11 mouse cellular contexts compared by ENCODE assay signal in genomic region chr15:88978281-88979137, GRCm38 (mm10). TPM values are rescaled to one million over a fixed set of nuclear protein-coding genes. Genes with fewer than 3 reads are reported as not detected.
DNase-seq lines count a peak whose midpoint lies in the region; ATAC-seq lines count a peak whose summit lies in the region.
"Had no signal": no experiment of that assay in that cellular context is flagged by ENCODE, and none has a peak within 500 bp of the region (broad histone marks: within the 10 kb centered on the region; RNA-seq: fewer than 3 reads in every experiment).

Gene Mlc1, minus strand, starts transcription at chr15:88979007.

- WGBS in hindbrain, embryonic 10.5 days = 30% methylated on average over 10 of the region's 10 CpGs
- 45% methylated on average over 10 of the region's 10 CpGs for WGBS in neural tube, embryonic 11.5 days
- 80% methylated on average over 10 of the region's 10 CpGs for WGBS in kidney, embryonic 15.5 days
- WGBS in intestine, embryonic 16.5 days = 74% methylated on average over 10 of the region's 10 CpGs

- peak within 1 kb of the TSS; percentile 83 for H3K27ac ChIP-seq in hindbrain, embryonic 10.5 days
- peak within 1 kb of the TSS; percentile 11; the same call in 1 of the 2 replicates for H3K27ac ChIP-seq in neural tube, embryonic 11.5 days (ENCODE audit: low read depth, low read length)
- no peak within 1 kb of the TSS for H3K27ac ChIP-seq in kidney, embryonic 15.5 days
- H3K27ac ChIP-seq in intestine, embryonic 16.5 days (ENCODE audit: low read length) = no peak within 1 kb of the TSS
- H3K27ac ChIP-seq: limb, embryonic 12.5 days had no signal

- peak; percentile 81 for ATAC-seq in neural tube, embryonic 11.5 days (ENCODE audit: insufficient read depth, low FRiP score, low TSS enrichment)
- no peak for ATAC-seq in kidney, embryonic 15.5 days (replicated peaks; ENCODE audit: low FRiP score)
- no peak for ATAC-seq in intestine, embryonic 16.5 days

- DNase-seq in layer of hippocampus, adult 11-12 months (ENCODE audit: low spot score) = peak; percentile 35
- DNase-seq in layer of hippocampus, adult 9-10 months (ENCODE audit: low spot score) = no peak
- peak; percentile 77 for DNase-seq in hindbrain, embryonic 10.5 days (ENCODE audit: low spot score)
- DNase-seq in left cerebral cortex, postnatal 14 days (ENCODE audit: low spot score in 2 of 2) = peak; percentile 23 to 41
- DNase-seq in neural tube, embryonic 11.5 days (ENCODE audit: low spot score) = peak; percentile 63
- no peak for DNase-seq in kidney, adult 11 months
- DNase-seq: adrenal gland, postnatal 36 days; heart, adult 11 months had no signal

- peak within 1 kb of the TSS; percentile 34 for H3K4me3 ChIP-seq in hindbrain, embryonic 10.5 days
- no peak within 1 kb of the TSS for H3K4me3 ChIP-seq in neural tube, embryonic 11.5 days (ENCODE audit: low read depth, low read length)
- no peak within 1 kb of the TSS for H3K4me3 ChIP-seq in kidney, embryonic 15.5 days (replicated peaks)
- no peak within 1 kb of the TSS for H3K4me3 ChIP-seq in intestine, embryonic 16.5 days (ENCODE audit: low read length)
- H3K4me3 ChIP-seq: limb, embryonic 12.5 days had no signal

- no peaks in the 10 kb centered on the region for H3K36me3 ChIP-seq in hindbrain, embryonic 10.5 days
- H3K36me3 ChIP-seq in neural tube, embryonic 11.5 days (ENCODE audit: control insufficient read depth, insufficient read depth, low read length) = no peaks in the 10 kb centered on the region
- H3K36me3 ChIP-seq in kidney, embryonic 15.5 days = no peaks in the 10 kb centered on the region
- H3K36me3 ChIP-seq in intestine, embryonic 16.5 days (ENCODE audit: control insufficient read depth, insufficient read depth, low read length) = no peaks in the 10 kb centered on the region
- H3K36me3 ChIP-seq: limb, embryonic 12.5 days had no signal

- no peak within 1 kb of the TSS for H3K4me2 ChIP-seq in neural tube, embryonic 11.5 days (ENCODE audit: low read depth)
- H3K4me2 ChIP-seq in kidney, embryonic 15.5 days = no peak within 1 kb of the TSS
- no peak within 1 kb of the TSS for H3K4me2 ChIP-seq in intestine, embryonic 16.5 days (ENCODE audit: low read depth, low read length)
- H3K4me2 ChIP-seq: limb, embryonic 12.5 days had no signal

- 0 out of 2 replicates have a peak, but pooled peaks cover 6% of the 10 kb centered on the region for H3K9me3 ChIP-seq in hindbrain, embryonic 10.5 days
- H3K9me3 ChIP-seq in neural tube, embryonic 11.5 days (ENCODE audit: control insufficient read depth, low read length) = no peaks in the 10 kb centered on the region
- H3K9me3 ChIP-seq in kidney, embryonic 15.5 days (replicated peaks) = no peaks in the 10 kb centered on the region
- no peaks in the 10 kb centered on the region for H3K9me3 ChIP-seq in intestine, embryonic 16.5 days (ENCODE audit: control insufficient read depth, low read length)
- H3K9me3 ChIP-seq: limb, embryonic 12.5 days had no signal

- H3K9ac ChIP-seq in neural tube, embryonic 11.5 days (ENCODE audit: low read length) = peak within 1 kb of the TSS; percentile 15; the same call in 1 of the 2 replicates
- no peak within 1 kb of the TSS for H3K9ac ChIP-seq in kidney, embryonic 15.5 days
- H3K9ac ChIP-seq in intestine, embryonic 16.5 days (ENCODE audit: low read depth, low read length) = no peak within 1 kb of the TSS
- H3K9ac ChIP-seq: limb, embryonic 12.5 days had no signal

- intact Hi-C loops in left cerebral cortex, postnatal 14 days (cut with DNase I) = no loop called here

- H3K27me3 ChIP-seq in hindbrain, embryonic 10.5 days (ENCODE audit: insufficient read depth, poor library complexity, severe bottlenecking) = peaks cover 4% of the 10 kb centered on the region; the same call in 1 of the 2 replicates
- no peaks in the 10 kb centered on the region for H3K27me3 ChIP-seq in neural tube, embryonic 11.5 days (ENCODE audit: control insufficient read depth, insufficient read depth, low read length)
- no peaks in the 10 kb centered on the region for H3K27me3 ChIP-seq in kidney, embryonic 15.5 days
- no peaks in the 10 kb centered on the region for H3K27me3 ChIP-seq in intestine, embryonic 16.5 days (replicated peaks; ENCODE audit: control insufficient read depth, insufficient read depth, low read length)
- H3K27me3 ChIP-seq: limb, embryonic 12.5 days had no signal

- peaks cover 20% of the 10 kb centered on the region for H3K4me1 ChIP-seq in hindbrain, embryonic 10.5 days (replicated peaks)
- no peaks in the 10 kb centered on the region for H3K4me1 ChIP-seq in neural tube, embryonic 11.5 days (ENCODE audit: control insufficient read depth, insufficient read depth, low read length)
- H3K4me1 ChIP-seq in kidney, embryonic 15.5 days = no peaks in the 10 kb centered on the region
- no peaks in the 10 kb centered on the region for H3K4me1 ChIP-seq in intestine, embryonic 16.5 days (ENCODE audit: control insufficient read depth, insufficient read depth, low read length)
- H3K4me1 ChIP-seq: limb, embryonic 12.5 days had no signal

RNA-seq across cellular contexts. Expression of gene Mlc1, which starts in this region (rescaled TPM):
- 4.7 and 5.5 TPM in 2 replicates for polyA plus RNA-seq in hindbrain, embryonic 10.5 days (2016; fragmentation: Nextera tagmentation; extraction: Ambion mirVana)
- total RNA-seq in left cerebral cortex, postnatal 14 days (2021) = 100 to 1,000 TPM; 100 to 105 TPM
- polyA plus RNA-seq in neural tube, embryonic 11.5 days (2014; fragmentation: Nextera tagmentation; extraction: Ambion mirVana) = 0.85 and 1.4 TPM in 2 replicates
- polyA plus RNA-seq in kidney, embryonic 15.5 days (2015; fragmentation: Nextera tagmentation; extraction: Ambion mirVana) = not detected in 2 replicates
- not detected in 2 replicates for polyA plus RNA-seq in intestine, embryonic 16.5 days (2015; fragmentation: Nextera tagmentation; extraction: Ambion mirVana)
- total RNA-seq: adrenal gland, postnatal 36 days had no signal
- polyA plus RNA-seq: limb, embryonic 12.5 days had no signal

Comparison
In these comparisons a context has a peak if more than half of its experiments do, and no peak if none do; other contexts are left out.
1. DNase-seq: peak in layer of hippocampus, adult 11-12 months (single experiment), hindbrain, embryonic 10.5 days (single experiment), left cerebral cortex, postnatal 14 days (2 of 2) and neural tube, embryonic 11.5 days (single experiment); none in layer of hippocampus, adult 9-10 months (single experiment) and kidney, adult 11 months (single experiment).
2. H3K27ac ChIP-seq: peak in hindbrain, embryonic 10.5 days (single experiment) and neural tube, embryonic 11.5 days (single experiment); none in kidney, embryonic 15.5 days (single experiment) and intestine, embryonic 16.5 days (single experiment).